Mouse (Mus musculus) olfactory bulb, adult 2 months (tissue): Measurements from ENCODE around the gene Pank2.

Source experiments
- CTCF ChIP-seq: fragments of 200-500 bp; IDR thresholded peaks from 2 replicates; pipeline ENCODE4 v1.5.1; 2012; ENCODE audit warnings: low read depth, mild to moderate bottlenecking, low read length, moderate library complexity; ENCODE audit not compliant: insufficient read depth
- POLR2A ChIP-seq: fragments of 200-500 bp; IDR thresholded peaks from 2 replicates; pipeline ENCODE4 v1.6.1; 2012; ENCODE audit warnings: mild to moderate bottlenecking, low read depth, low read length, moderate library complexity; ENCODE audit not compliant: insufficient read depth

DNA sequence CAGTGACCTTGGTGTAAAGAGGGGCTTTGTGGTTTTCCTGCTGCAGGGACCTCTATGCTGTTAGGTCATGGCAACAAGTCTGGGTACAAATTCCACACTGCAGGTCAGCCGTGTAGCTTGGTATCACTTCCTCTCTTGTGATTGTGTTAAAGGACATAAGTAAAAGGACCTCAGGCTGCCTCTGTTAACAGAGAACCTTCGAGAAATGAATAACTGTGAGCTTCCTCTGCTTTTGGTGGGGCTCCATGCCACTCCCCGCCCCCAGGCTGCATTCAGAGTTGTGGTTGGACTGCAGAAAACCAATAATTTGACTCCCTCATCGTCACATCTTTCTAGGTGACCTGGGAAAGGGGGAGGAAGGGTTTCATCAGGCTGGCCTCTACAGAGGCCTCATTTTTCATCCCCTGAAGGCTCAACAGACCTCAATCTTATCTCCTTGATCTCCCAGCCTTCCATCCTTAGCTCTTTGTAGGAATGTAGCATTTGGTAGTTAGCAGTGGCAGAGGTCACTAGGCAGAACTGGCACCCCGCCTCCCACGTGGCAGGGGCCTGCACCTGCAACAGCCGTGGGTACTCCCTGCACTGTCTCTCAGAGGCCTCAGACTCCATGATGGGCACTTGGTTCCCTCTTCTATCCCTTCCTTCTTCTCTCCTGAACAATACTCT lies 27.2 kb upstream of the Pank2 start:
- no peak for TF ChIP-seq POLR2A
- TF ChIP-seq CTCF: no peak
